Mouse (Mus musculus): ENCODE measurements around the gene H2-M5.
"Not testable (repeated sequence)": the region's sequence is repeated elsewhere in the genome, so short reads cannot be mapped to it uniquely, and the experiment has no call there.

Gene H2-M5

GRCm38 (mm10) chr17:36993770-36994325 is 4.5 kb upstream of the H2-M5 start:
- no peak for DNase-seq (ENCODE audit: low spot score)

- DNase-seq (ENCODE audit: low spot score), result no peak
These were observed 3.2 kb upstream of the H2-M5 start for GRCm38 (mm10) chr17:36992336-36993104.

- not testable (repeated sequence) for DNase-seq (ENCODE audit: low spot score)
These were observed 1.3 kb upstream of the H2-M5 start for GRCm38 (mm10) chr17:36990630-36991029.

- DNase-seq (ENCODE audit: low spot score), result no peak
These were observed 862 bp downstream of the H2-M5 start for GRCm38 (mm10) chr17:36988475-36988874.

GRCm38 (mm10) chr17:36982253-36983155 is 6.8 kb downstream of the H2-M5 start:
- DNase-seq (ENCODE audit: low spot score), result no peak

- DNase-seq (ENCODE audit: low spot score), result no peak
These were observed 7.5 kb downstream of the H2-M5 start for GRCm38 (mm10) chr17:36981845-36982244.

GRCm38 (mm10) chr17:36981221-36981813 is 8.0 kb downstream of the H2-M5 start, which contains the start of gene 2410137M14Rik:
Gene 2410137M14Rik (minus strand): TSS chr17:36981237.
- no peak for DNase-seq (ENCODE audit: low spot score)

- no peak for DNase-seq (ENCODE audit: low spot score)
These were observed 16.0 kb downstream of the H2-M5 start for GRCm38 (mm10) chr17:36973271-36973787.

- DNase-seq (ENCODE audit: low spot score), result no peak
These were observed 16.5 kb downstream of the H2-M5 start for GRCm38 (mm10) chr17:36972791-36973190.

GRCm38 (mm10) chr17:36971172-36971850 is 18.0 kb downstream of the H2-M5 start:
- DNase-seq (ENCODE audit: low spot score), result no peak

- no peak for DNase-seq (ENCODE audit: low spot score)
These were observed 18.9 kb downstream of the H2-M5 start for GRCm38 (mm10) chr17:36970316-36970890.

- no peak for DNase-seq (ENCODE audit: low spot score)
These were observed 22.5 kb downstream of the H2-M5 start for GRCm38 (mm10) chr17:36966875-36967274.

- DNase-seq (ENCODE audit: low spot score), result no peak
These were observed 28.2 kb downstream of the H2-M5 start for GRCm38 (mm10) chr17:36961125-36961524.

GRCm38 (mm10) chr17:36958884-36959283 is 30.5 kb downstream of the H2-M5 start:
- no peak for DNase-seq (ENCODE audit: low spot score)

- peak; percentile 94 for DNase-seq (ENCODE audit: low spot score)
These were observed 31.2 kb downstream of the H2-M5 start, which contains the start of the genes Znrd1 and Znrd1as for GRCm38 (mm10) chr17:36957999-36958743. Gene Znrd1 (minus strand): TSS chr17:36958559. Gene Znrd1as (plus strand): TSS chr17:36958592.

GRCm38 (mm10) chr17:36953062-36953461 is 36.3 kb downstream of the H2-M5 start:
- DNase-seq (ENCODE audit: low spot score), result no peak

GRCm38 (mm10) chr17:36952631-36953030 is 36.7 kb downstream of the H2-M5 start:
- DNase-seq (ENCODE audit: low spot score), result no peak

GRCm38 (mm10) chr17:36950981-36951947 is 38.1 kb downstream of the H2-M5 start, which contains the start of gene Ppp1r11:
Gene Ppp1r11 (minus strand): TSS chr17:36951741.
- peak; percentile 95 for DNase-seq (ENCODE audit: low spot score)

- no peak for DNase-seq (ENCODE audit: low spot score)
These were observed 40.1 kb downstream of the H2-M5 start for GRCm38 (mm10) chr17:36949265-36949664.

Data from c-Kit-positive CD71-positive TER-119-positive erythroid progenitor cells, embryonic 14.5 days (primary cell).